Mouse (Mus musculus) embryonic fibroblast, embryonic 13.5 days (primary cell): ENCODE measurements around the gene Krt90. TPM values are rescaled to one million over a fixed set of nuclear protein-coding genes. Genes with fewer than 3 reads are reported as not detected.

Source experiments
- H3K27ac ChIP-seq: 2 replicates; pipeline ENCODE4 v1.5.1; 2012; ENCODE audit warnings: low read length, control low read depth, inconsistent platforms; ENCODE audit not compliant: insufficient read depth
- H3K4me1 ChIP-seq: 2 replicates; pipeline ENCODE4 v1.6.1; 2011; ENCODE audit warnings: low read length; ENCODE audit not compliant: control insufficient read depth, insufficient read depth
- H3K4me3 ChIP-seq: 2 replicates; pipeline ENCODE4 v1.5.1; 2011; ENCODE audit warnings: mild to moderate bottlenecking, control low read depth, low read length; ENCODE audit not compliant: insufficient read depth
- CTCF ChIP-seq: IDR thresholded peaks from 2 replicates; pipeline ENCODE4 v1.5.1; 2011; ENCODE audit warnings: mild to moderate bottlenecking, control low read depth, low read length, moderate library complexity, borderline replicate concordance; ENCODE audit not compliant: insufficient read depth
- POLR2A ChIP-seq: IDR thresholded peaks from 2 replicates; pipeline ENCODE4 v1.6.1; 2011; ENCODE audit warnings: low read depth, mild to moderate bottlenecking, control low read depth, low read length, moderate library complexity
- polyA plus RNA-seq: library from polyadenylated mRNA; stranded (reverse); fragments of >200 nt; gene quantifications from 2 replicates; pipeline ENCODE4 v1.2.4, GENCODE M21; 2011; ENCODE audit warnings: low read depth; ENCODE audit not compliant: missing spikeins, insufficient read length

The Krt90 gene
- not detected in 2 replicates for polyA plus RNA-seq

GRCm38 (mm10) chr15:101562850-101563249 lies at the start of gene Krt90:
TSS of gene Krt90 (minus strand) at chr15:101562950.
- TF ChIP-seq CTCF (no peak), POLR2A (no peak)
- no peak within 1 kb of the TSS for H3K27ac ChIP-seq
- no peak within 1 kb of the TSS for H3K4me3 ChIP-seq
- no peaks in the 10 kb centered on the region for H3K4me1 ChIP-seq

GRCm38 (mm10) chr15:101599123-101599522 lies 36.4 kb upstream of the Krt90 start:
- TF ChIP-seq CTCF, result no peak
- TF ChIP-seq POLR2A, result no peak

GRCm38 (mm10) chr15:101588216-101588615 lies 25.5 kb upstream of the Krt90 start:
- H3K27ac ChIP-seq, result no peak overlapping the region
- H3K4me1 ChIP-seq, result no peaks in the 10 kb centered on the region
- no peak overlapping the region for H3K4me3 ChIP-seq
- TF ChIP-seq POLR2A, result no peak
- TF ChIP-seq CTCF, result no peak

More at GRCm38 (mm10) chr15:101599123-101599522, 36.4 kb upstream of the Krt90 start:
- no peak overlapping the region for H3K27ac ChIP-seq
- no peaks in the 10 kb centered on the region for H3K4me1 ChIP-seq
- H3K4me3 ChIP-seq, result no peak overlapping the region

GRCm38 (mm10) chr15:101584456-101584855 lies 21.7 kb upstream of the Krt90 start:
- H3K4me3 ChIP-seq, result no peak overlapping the region
- TF ChIP-seq CTCF (no peak), POLR2A (no peak)
- no peak overlapping the region for H3K27ac ChIP-seq
- H3K4me1 ChIP-seq, result no peaks in the 10 kb centered on the region

GRCm38 (mm10) chr15:101583211-101583965 lies 20.6 kb upstream of the Krt90 start:
- H3K4me3 ChIP-seq, result no peak overlapping the region
- no peaks in the 10 kb centered on the region for H3K4me1 ChIP-seq
- TF ChIP-seq CTCF (no peak), POLR2A (no peak)
- no peak overlapping the region for H3K27ac ChIP-seq

GRCm38 (mm10) chr15:101581701-101582100 lies 19.0 kb upstream of the Krt90 start:
- H3K27ac ChIP-seq, result no peak overlapping the region
- no peaks in the 10 kb centered on the region for H3K4me1 ChIP-seq
- H3K4me3 ChIP-seq, result no peak overlapping the region
- TF ChIP-seq POLR2A (no peak), CTCF (no peak)

GRCm38 (mm10) chr15:101575506-101575905 lies 12.8 kb upstream of the Krt90 start:
- H3K4me3 ChIP-seq, result no peak overlapping the region
- no peak for TF ChIP-seq POLR2A
- TF ChIP-seq CTCF, result no peak

GRCm38 (mm10) chr15:101573796-101574345 lies 11.1 kb upstream of the Krt90 start, which contains the start of gene Krt75:
TSS of gene Krt75 (minus strand) at chr15:101573904.
- Histone ChIP-seq H3K27ac (no peak within 1 kb of the TSS), H3K4me3 (no peak within 1 kb of the TSS), H3K4me1 (no peaks in the 10 kb centered on the region)
- TF ChIP-seq CTCF (no peak), POLR2A (no peak)

More at GRCm38 (mm10) chr15:101575506-101575905, 12.8 kb upstream of the Krt90 start:
- no peaks in the 10 kb centered on the region for H3K4me1 ChIP-seq
- no peak overlapping the region for H3K27ac ChIP-seq

GRCm38 (mm10) chr15:101567780-101568179 lies 5.0 kb upstream of the Krt90 start:
- H3K27ac ChIP-seq, result no peak overlapping the region
- H3K4me3 ChIP-seq, result no peak overlapping the region
- no peaks in the 10 kb centered on the region for H3K4me1 ChIP-seq
- TF ChIP-seq POLR2A, result no peak
- peak; percentile 39; the same call in 1 of the 2 replicates for TF ChIP-seq CTCF

- no peaks in the 10 kb centered on the region for H3K4me1 ChIP-seq
- H3K27ac ChIP-seq, result no peak overlapping the region
- H3K4me3 ChIP-seq, result no peak overlapping the region
- no peak for TF ChIP-seq CTCF
- no peak for TF ChIP-seq POLR2A
These were observed 4.6 kb downstream of the Krt90 start for GRCm38 (mm10) chr15:101558034-101558646.
